13 mouse cellular contexts compared by ENCODE assay signal in genomic region chr12:112170671-112171574, GRCm38 (mm10). TPM values are rescaled to one million over a fixed set of nuclear protein-coding genes. Genes with fewer than 3 reads are reported as not detected.
DNase-seq lines count a peak whose midpoint lies in the region; ATAC-seq and TF ChIP-seq lines count a peak whose summit lies in the region.
"Had no signal": no experiment of that assay in that cellular context is flagged by ENCODE, and none has a peak within 500 bp of the region (broad histone marks: within the 10 kb centered on the region; RNA-seq: fewer than 3 reads in every experiment).

No protein-coding gene starts in this region.

- peak overlapping the region; percentile 38 for H3K9ac ChIP-seq in forebrain, embryonic 13.5 days
- H3K9ac ChIP-seq in hindbrain, embryonic 15.5 days, result peak overlapping the region; percentile 20; the same call in 1 of the 2 replicates
- 0 out of 2 replicates have a peak overlapping the region, but pooled peaks have one; percentile 29 for H3K9ac ChIP-seq in midbrain, postnatal 0 days (replicated peaks; ENCODE audit: low read length, poor library complexity, severe bottlenecking)
- H3K9ac ChIP-seq: limb, embryonic 12.5 days had no signal

- peak; percentile 82 for DNase-seq in brain, embryonic 14.5 days (ENCODE audit: low read depth)
- DNase-seq in midbrain, postnatal 0 days (ENCODE audit: low spot score), result no peak
- no peak for DNase-seq in thymus, postnatal 0 days (ENCODE audit: low spot score)
- DNase-seq in urinary bladder, postnatal 14 days (ENCODE audit: low spot score), result no peak
- DNase-seq in gastrocnemius, postnatal 36 days, result no peak
- DNase-seq: cerebellum, adult 8-10 months; gastrocnemius, postnatal 25 days; layer of hippocampus, postnatal 36 days had no signal

- intact Hi-C loops in gastrocnemius, postnatal 36 days (cut with DNase I), result loop anchor here (10.0 kb wide), 1 partner anchor 1106 kb away; no protein-coding TSS in a partner anchor

- peaks cover 72% of the 10 kb centered on the region for H3K36me3 ChIP-seq in forebrain, embryonic 13.5 days (ENCODE audit: poor library complexity, severe bottlenecking)
- H3K36me3 ChIP-seq in hindbrain, embryonic 15.5 days, result no peaks in the 10 kb centered on the region
- H3K36me3 ChIP-seq in midbrain, postnatal 0 days (ENCODE audit: insufficient read depth, low read length), result peaks cover 21% of the 10 kb centered on the region

- H3K27me3 ChIP-seq in forebrain, embryonic 13.5 days, result no peaks in the 10 kb centered on the region
- no peaks in the 10 kb centered on the region for H3K27me3 ChIP-seq in hindbrain, embryonic 15.5 days
- no peaks in the 10 kb centered on the region for H3K27me3 ChIP-seq in midbrain, postnatal 0 days (ENCODE audit: insufficient read depth, low read length)
- H3K27me3 ChIP-seq: limb, embryonic 12.5 days; Patski had no signal

- WGBS in forebrain, embryonic 13.5 days, result 16% methylated on average over 20 of the region's 20 CpGs
- 17% methylated on average over 20 of the region's 20 CpGs for WGBS in hindbrain, embryonic 15.5 days
- 20% methylated on average over 20 of the region's 20 CpGs for WGBS in midbrain, postnatal 0 days

- peak overlapping the region; percentile 39 for H3K4me2 ChIP-seq in forebrain, embryonic 13.5 days
- H3K4me2 ChIP-seq in hindbrain, embryonic 15.5 days, result peak overlapping the region; percentile 27
- peak overlapping the region; percentile 7; the same call in 1 of the 2 replicates for H3K4me2 ChIP-seq in midbrain, postnatal 0 days (ENCODE audit: low read depth, low read length, poor library complexity, severe bottlenecking)
- H3K4me2 ChIP-seq: limb, embryonic 12.5 days had no signal

- H3K9me3 ChIP-seq in forebrain, embryonic 13.5 days (replicated peaks), result no peaks in the 10 kb centered on the region
- no peaks in the 10 kb centered on the region for H3K9me3 ChIP-seq in hindbrain, embryonic 15.5 days
- H3K9me3 ChIP-seq in midbrain, postnatal 0 days (ENCODE audit: low read length), result no peaks in the 10 kb centered on the region
- H3K9me3 ChIP-seq: limb, embryonic 12.5 days had no signal

- peak overlapping the region; percentile 91 for H3K27ac ChIP-seq in forebrain, embryonic 13.5 days
- peak overlapping the region; percentile 73 for H3K27ac ChIP-seq in hindbrain, embryonic 15.5 days (replicated peaks)
- peak overlapping the region; percentile 62 for H3K27ac ChIP-seq in midbrain, postnatal 0 days (ENCODE audit: low read depth, low read length)
- H3K27ac ChIP-seq: limb, embryonic 12.5 days had no signal

- no peak overlapping the region for H3K4me3 ChIP-seq in forebrain, embryonic 13.5 days
- no peak overlapping the region for H3K4me3 ChIP-seq in hindbrain, embryonic 15.5 days
- H3K4me3 ChIP-seq in midbrain, postnatal 0 days (ENCODE audit: low read depth, low read length), result no peak overlapping the region
- H3K4me3 ChIP-seq: limb, embryonic 12.5 days had no signal

- no peak for TF ChIP-seq POLR2A in brain, embryonic 14.5 days (IDR thresholded peaks at IDR 0.05; ENCODE audit: borderline replicate concordance, extremely low read depth, insufficient read depth, insufficient read length, poor library complexity, severe bottlenecking)

- no peak for TF ChIP-seq CTCF in brain, embryonic 14.5 days (IDR thresholded peaks at IDR 0.05; ENCODE audit: borderline replicate concordance, extremely low read depth, insufficient read depth, insufficient read length)
- TF ChIP-seq CTCF in midbrain, postnatal 0 days (IDR thresholded peaks at IDR 0.05), result no peak

- ATAC-seq in forebrain, embryonic 13.5 days, result peak; percentile 38
- ATAC-seq in hindbrain, embryonic 15.5 days (ENCODE audit: low FRiP score, low read depth), result peak; percentile 49; the same call in 1 of the 2 replicates
- no peak for ATAC-seq in midbrain, postnatal 0 days (ENCODE audit: low FRiP score)
- ATAC-seq: intestine, postnatal 0 days had no signal

- H3K4me1 ChIP-seq in forebrain, embryonic 13.5 days, result peaks cover 48% of the 10 kb centered on the region
- peaks cover 37% of the 10 kb centered on the region for H3K4me1 ChIP-seq in hindbrain, embryonic 15.5 days (replicated peaks)
- H3K4me1 ChIP-seq in midbrain, postnatal 0 days (ENCODE audit: insufficient read depth, low read length), result peaks cover 6% of the 10 kb centered on the region

RNA-seq across cellular contexts. Expression of gene Kif26a, which starts 24.9 kb away (rescaled TPM):
- polyA plus RNA-seq in brain, embryonic 14.5 days (2012; rRNA removed), result 35.8 and 47.3 TPM in 2 replicates
- polyA plus RNA-seq in forebrain, embryonic 13.5 days (2015; fragmentation: Nextera tagmentation; extraction: Ambion mirVana), result 10.9 and 14.4 TPM in 2 replicates
- polyA plus RNA-seq in hindbrain, embryonic 15.5 days (2015; fragmentation: Nextera tagmentation; extraction: Ambion mirVana), result 4.3 and 4.9 TPM in 2 replicates
- 24.1 and 26.5 TPM in 2 replicates for total RNA-seq in midbrain, postnatal 0 days (2014; rRNA removed)
- polyA plus RNA-seq in midbrain, postnatal 0 days (2015; fragmentation: Nextera tagmentation; extraction: Ambion mirVana), result 1.9 and 2.4 TPM in 2 replicates
- 0.87 and 0.92 TPM in 2 replicates for polyA plus RNA-seq in thymus, postnatal 0 days (2015; fragmentation: Nextera tagmentation; extraction: Ambion mirVana)
- 1 to 10 TPM; 4.0 to 4.7 TPM for total RNA-seq in gastrocnemius, postnatal 36 days (2021)
